Mouse (Mus musculus): Measurements from ENCODE around the gene Anks1. TPM values are rescaled to one million over a fixed set of nuclear protein-coding genes. Genes with fewer than 3 reads are reported as not detected.

Anks1 gene
- polyA plus RNA-seq, 1 experiment from 2014 or later: 11.3 TPM

GRCm38 (mm10) chr17:28107275-28107674 lies 198.2 kb downstream of the Anks1 start:
- Histone ChIP-seq H3K36me3 (ENCODE audit: insufficient read depth, low read length) (no peaks in the 10 kb centered on the region), H3K9me3 (replicated peaks; ENCODE audit: low read length) (no peaks in the 10 kb centered on the region), H3K27me3 (ENCODE audit: insufficient read depth, low read length) (no peaks in the 10 kb centered on the region), H3K4me2 (ENCODE audit: low read length) (no peak overlapping the region), H3K27ac (no peak overlapping the region), H3K4me1 (replicated peaks; ENCODE audit: insufficient read depth, low read length) (0 out of 2 replicates have a peak, but pooled peaks cover 2% of the 10 kb centered on the region), H3K9ac (ENCODE audit: low read depth, low read length) (no peak overlapping the region), H3K4me3 (replicated peaks; ENCODE audit: low read depth, low read length) (no peak overlapping the region)
- TF ChIP-seq CTCF (IDR thresholded peaks at IDR 0.05; ENCODE audit: low read depth): no peak
- DNase-seq (ENCODE audit: low spot score): no peak
- WGBS: 10% methylated on average over 14 of the region's 14 CpGs
- no peak for ATAC-seq (replicated peaks; ENCODE audit: low FRiP score, low read depth)

- no peak for TF ChIP-seq CTCF (IDR thresholded peaks at IDR 0.05; ENCODE audit: low read depth)
Observed at GRCm38 (mm10) chr17:28112266-28112665, 203.2 kb downstream of the Anks1 start.

More at GRCm38 (mm10) chr17:28112266-28112665, 203.2 kb downstream of the Anks1 start:
- Histone ChIP-seq H3K9ac (ENCODE audit: low read depth, low read length) (no peak overlapping the region), H3K27ac (no peak overlapping the region), H3K9me3 (replicated peaks; ENCODE audit: low read length) (no peaks in the 10 kb centered on the region), H3K4me2 (ENCODE audit: low read length) (no peak overlapping the region), H3K36me3 (ENCODE audit: insufficient read depth, low read length) (no peaks in the 10 kb centered on the region), H3K4me3 (replicated peaks; ENCODE audit: low read depth, low read length) (no peak overlapping the region), H3K4me1 (replicated peaks; ENCODE audit: insufficient read depth, low read length) (no peaks in the 10 kb centered on the region), H3K27me3 (ENCODE audit: insufficient read depth, low read length) (no peaks in the 10 kb centered on the region)
- ATAC-seq (replicated peaks; ENCODE audit: low FRiP score, low read depth) (no peak), DNase-seq (ENCODE audit: low spot score) (no peak)
- WGBS: 89% methylated on average over 8 of the region's 8 CpGs

Other genes starting within 250 kb of the Anks1 start
- gene Spdef, start 180.4 kb upstream of the Anks1 start, polyA plus RNA-seq (2015; fragmentation: Nextera tagmentation; extraction: Ambion mirVana): 0.26 and 0.30 TPM in 2 replicates
- 19.6 and 20.4 TPM in 2 replicates for gene D17Wsu92e, start 88.7 kb upstream of the Anks1 start, polyA plus RNA-seq (2015; fragmentation: Nextera tagmentation; extraction: Ambion mirVana)
- gene Snrpc, start 71.2 kb upstream of the Anks1 start, polyA plus RNA-seq (2015; fragmentation: Nextera tagmentation; extraction: Ambion mirVana): 258 and 263 TPM in 2 replicates
- gene Uhrf1bp1, start 52.9 kb upstream of the Anks1 start, polyA plus RNA-seq (2015; fragmentation: Nextera tagmentation; extraction: Ambion mirVana): 3.4 and 3.6 TPM in 2 replicates
- 55.5 and 58.1 TPM in 2 replicates for gene Taf11, start 538 bp downstream of the Anks1 start, polyA plus RNA-seq (2015; fragmentation: Nextera tagmentation; extraction: Ambion mirVana)
- gene Tcp11, start 171.3 kb downstream of the Anks1 start, polyA plus RNA-seq (2015; fragmentation: Nextera tagmentation; extraction: Ambion mirVana): 5.8 TPM in 2 replicates
- 14.2 and 14.7 TPM in 2 replicates for gene Scube3, start 232.8 kb downstream of the Anks1 start, polyA plus RNA-seq (2015; fragmentation: Nextera tagmentation; extraction: Ambion mirVana)

Data from kidney, postnatal 0 days (tissue).